Mouse (Mus musculus) liver, embryonic 13.5 days (tissue): Measurements from ENCODE around the gene Fam13c. TPM values are rescaled to one million over a fixed set of nuclear protein-coding genes. Genes with fewer than 3 reads are reported as not detected.

Source experiments
- ATAC-seq: fragments of 200-750 bp; cut with Nextera tagmentation; 2 replicates; pipeline ENCODE4 v1.8.0; 2017; ENCODE audit warnings: low read depth, mild to moderate bottlenecking, moderate number of reproducible peaks, moderate library complexity
- DNase-seq: peaks from one replicate; pipeline ENCODE4 v3.0.0; 2022
- H3K27ac ChIP-seq: fragments of 300-500 bp; sonication (generic); 2 replicates; pipeline ENCODE4 v1.5.1; 2015; ENCODE audit warnings: moderate library complexity, mild to moderate bottlenecking, inconsistent platforms
- H3K27me3 ChIP-seq: fragments of 300-500 bp; sonication (generic); 2 replicates; pipeline ENCODE4 v1.6.1; 2015; ENCODE audit warnings: mild to moderate bottlenecking, inconsistent platforms
- H3K36me3 ChIP-seq: fragments of 300-500 bp; sonication (generic); 2 replicates; pipeline ENCODE4 v1.6.1; 2015; ENCODE audit warnings: mild to moderate bottlenecking, inconsistent platforms
- H3K4me1 ChIP-seq: fragments of 300-500 bp; sonication (generic); replicated peaks from 2 replicates; pipeline ENCODE4 v1.6.1; 2015; ENCODE audit warnings: inconsistent platforms
- H3K4me2 ChIP-seq: fragments of 300-500 bp; sonication (generic); 2 replicates; pipeline ENCODE4 v1.6.1; 2015; ENCODE audit warnings: inconsistent platforms, mild to moderate bottlenecking, moderate library complexity
- H3K4me3 ChIP-seq: fragments of 300-500 bp; sonication (generic); replicated peaks from 2 replicates; pipeline ENCODE4 v1.5.1; 2015; ENCODE audit warnings: mild to moderate bottlenecking, inconsistent platforms
- H3K9ac ChIP-seq: fragments of 300-500 bp; sonication (generic); 2 replicates; pipeline ENCODE4 v1.6.1; 2015; ENCODE audit warnings: mild to moderate bottlenecking, inconsistent platforms
- H3K9me3 ChIP-seq: fragments of 300-500 bp; sonication (generic); replicated peaks from 2 replicates; pipeline ENCODE4 v1.6.1; 2016; ENCODE audit warnings: inconsistent platforms
- WGBS: fragments of 180-500 bp; shearing (Covaris S2); methylation state at CpG from one replicate; pipeline ENCODE4 v1.1.7; 2015; ENCODE audit not compliant: insufficient replicate concordance; 5-methylcytosine and 5-hydroxymethylcytosine counted together
- polyA plus RNA-seq: library from polyadenylated mRNA; unstranded; fragments of >200 nt; fragmentation: Nextera tagmentation; extraction: Ambion mirVana; gene quantifications from 2 replicates; pipeline ENCODE4 v1.2.1, GENCODE M21; 2015

Fam13c gene
- polyA plus RNA-seq, 1 experiment from 2014 or later: 0.40 TPM

DNA sequence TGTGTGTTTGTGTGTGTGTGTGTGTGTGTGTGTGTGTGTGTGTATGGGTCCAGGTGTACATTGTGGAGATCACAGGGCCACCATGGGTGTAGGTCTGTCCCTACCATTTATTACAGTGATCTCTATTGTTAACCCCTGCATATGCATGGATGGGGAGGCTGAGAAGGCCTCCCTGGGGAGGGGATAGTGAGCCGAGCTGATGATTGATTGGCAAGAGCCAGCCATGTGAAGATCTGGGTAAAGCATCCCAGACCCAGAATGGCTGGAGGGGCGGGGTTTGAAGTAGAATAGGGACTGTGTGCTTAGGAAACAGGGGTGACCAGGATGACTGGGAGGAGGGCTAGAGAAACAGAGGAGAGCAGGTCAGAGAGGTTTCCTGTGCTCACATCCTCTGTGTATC lies 58.0 kb downstream of the Fam13c start:
- DNase-seq (no peak), ATAC-seq (no peak)
- Histone ChIP-seq H3K36me3 (no peaks in the 10 kb centered on the region), H3K4me2 (no peak overlapping the region), H3K9me3 (no peaks in the 10 kb centered on the region), H3K4me1 (no peaks in the 10 kb centered on the region), H3K27ac (no peak overlapping the region), H3K4me3 (no peak overlapping the region), H3K27me3 (no peaks in the 10 kb centered on the region), H3K9ac (no peak overlapping the region)
- WGBS: 45% methylated on average over 2 of the region's 2 CpGs

DNA sequence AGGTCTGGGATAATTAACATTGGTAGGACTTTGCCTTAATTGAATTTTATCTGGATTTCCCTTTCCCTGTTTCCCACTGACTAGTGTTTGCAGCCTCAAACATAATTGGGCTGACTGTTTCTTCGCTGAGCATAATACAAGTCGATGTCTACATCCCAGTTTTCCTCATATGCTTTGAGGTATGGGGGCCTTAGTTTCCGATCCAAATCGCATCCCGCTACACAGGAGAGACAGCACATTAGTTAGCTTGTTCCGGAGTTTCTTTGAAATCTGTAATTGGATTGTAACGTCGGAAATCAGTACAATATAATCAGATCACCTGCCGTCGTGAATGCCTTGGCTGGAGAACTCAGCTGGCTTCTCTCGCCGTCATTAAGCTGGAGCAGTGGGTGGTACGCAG lies 59.0 kb downstream of the Fam13c start:
- H3K4me1 ChIP-seq: no peaks in the 10 kb centered on the region
- WGBS: 67% methylated on average over 13 of the region's 13 CpGs

DNA sequence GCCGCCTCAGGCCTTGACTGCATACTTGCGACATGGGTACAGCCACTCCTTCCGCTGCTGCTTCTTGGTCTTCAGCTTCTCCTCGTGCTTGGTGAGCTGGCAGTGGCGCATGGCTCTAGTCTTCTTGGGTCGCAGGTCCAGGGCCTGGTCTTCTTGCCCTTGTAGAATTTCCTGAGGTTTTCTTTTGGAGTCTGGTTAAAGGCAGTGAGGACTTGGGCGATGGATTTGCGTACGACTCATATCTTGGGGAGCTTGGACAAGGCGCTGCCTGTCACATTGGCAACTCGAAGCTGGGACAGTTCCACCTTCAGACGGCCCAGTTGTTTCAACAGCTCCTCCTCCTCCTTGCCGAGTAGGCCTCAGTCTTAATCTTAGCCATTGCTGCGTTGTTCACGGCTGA lies 64.6 kb downstream of the Fam13c start:
- no peak overlapping the region for H3K4me2 ChIP-seq
- ATAC-seq: no peak
- 74% methylated on average over 15 of the region's 15 CpGs for WGBS
- no peaks in the 10 kb centered on the region for H3K27me3 ChIP-seq
- no peak overlapping the region for H3K9ac ChIP-seq
- H3K9me3 ChIP-seq: 0 out of 2 replicates have a peak, but pooled peaks cover 3% of the 10 kb centered on the region
- H3K4me1 ChIP-seq: no peaks in the 10 kb centered on the region
- H3K36me3 ChIP-seq: no peaks in the 10 kb centered on the region
- no peak overlapping the region for H3K27ac ChIP-seq
- no peak overlapping the region for H3K4me3 ChIP-seq
- DNase-seq: no peak

More for the DNA sequence above, 59.0 kb downstream of the Fam13c start:
- Histone ChIP-seq H3K9me3 (0 out of 2 replicates have a peak, but pooled peaks cover 3% of the 10 kb centered on the region), H3K4me2 (no peak overlapping the region), H3K27me3 (no peaks in the 10 kb centered on the region), H3K27ac (no peak overlapping the region), H3K36me3 (no peaks in the 10 kb centered on the region), H3K4me3 (no peak overlapping the region), H3K9ac (no peak overlapping the region)
- no peak for ATAC-seq
- no peak for DNase-seq

DNA sequence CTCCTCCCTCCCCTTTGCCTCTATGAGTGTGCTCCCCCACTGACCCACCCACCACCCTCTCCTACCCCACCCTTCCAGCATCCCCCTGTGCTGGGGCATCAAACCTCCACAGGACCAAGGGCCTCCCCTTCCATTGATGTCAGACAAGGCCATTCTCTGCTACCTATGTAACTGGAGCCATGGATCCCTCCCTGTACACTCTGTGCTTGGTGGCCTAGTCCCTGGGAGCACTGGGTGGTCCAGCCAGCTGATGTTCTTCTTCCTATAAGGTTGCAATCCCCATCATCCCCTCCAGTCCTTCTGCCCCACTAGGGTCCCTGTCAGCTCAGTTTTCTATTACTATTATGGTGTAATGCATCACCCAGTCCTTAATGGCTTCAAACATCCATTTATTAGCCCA lies 65.1 kb downstream of the Fam13c start:
- Histone ChIP-seq H3K27ac (no peak overlapping the region), H3K9me3 (0 out of 2 replicates have a peak, but pooled peaks cover 3% of the 10 kb centered on the region), H3K36me3 (no peaks in the 10 kb centered on the region), H3K9ac (no peak overlapping the region), H3K4me2 (no peak overlapping the region), H3K4me1 (no peaks in the 10 kb centered on the region), H3K27me3 (no peaks in the 10 kb centered on the region), H3K4me3 (no peak overlapping the region)
- DNase-seq (no peak), ATAC-seq (no peak)

DNA sequence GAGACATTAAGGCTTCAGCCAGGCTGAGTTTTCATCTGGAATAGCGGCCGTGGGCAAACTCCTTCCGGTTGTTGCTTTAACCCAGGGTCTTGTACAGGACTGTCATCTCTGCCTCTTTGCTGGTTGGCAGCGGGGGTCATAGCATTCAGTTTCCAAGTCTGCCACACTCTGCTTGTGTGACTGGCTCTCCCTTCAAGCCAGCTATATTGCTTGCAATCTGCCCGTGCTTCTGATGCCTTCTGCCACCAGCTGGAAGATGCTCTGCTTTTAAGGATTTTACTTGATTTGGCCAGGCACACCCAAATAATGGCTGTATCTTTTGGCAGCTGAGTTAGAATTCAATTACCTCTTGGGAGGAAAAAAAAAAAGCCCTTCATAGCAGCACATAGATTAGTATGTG lies 65.6 kb downstream of the Fam13c start:
- Histone ChIP-seq H3K9ac (no peak overlapping the region), H3K4me2 (no peak overlapping the region), H3K36me3 (no peaks in the 10 kb centered on the region), H3K27me3 (no peaks in the 10 kb centered on the region), H3K4me3 (no peak overlapping the region), H3K4me1 (no peaks in the 10 kb centered on the region), H3K27ac (no peak overlapping the region), H3K9me3 (0 out of 2 replicates have a peak, but pooled peaks cover 3% of the 10 kb centered on the region)
- DNase-seq: no peak
- ATAC-seq: no peak
- 75% methylated on average over 5 of the region's 5 CpGs for WGBS

DNA sequence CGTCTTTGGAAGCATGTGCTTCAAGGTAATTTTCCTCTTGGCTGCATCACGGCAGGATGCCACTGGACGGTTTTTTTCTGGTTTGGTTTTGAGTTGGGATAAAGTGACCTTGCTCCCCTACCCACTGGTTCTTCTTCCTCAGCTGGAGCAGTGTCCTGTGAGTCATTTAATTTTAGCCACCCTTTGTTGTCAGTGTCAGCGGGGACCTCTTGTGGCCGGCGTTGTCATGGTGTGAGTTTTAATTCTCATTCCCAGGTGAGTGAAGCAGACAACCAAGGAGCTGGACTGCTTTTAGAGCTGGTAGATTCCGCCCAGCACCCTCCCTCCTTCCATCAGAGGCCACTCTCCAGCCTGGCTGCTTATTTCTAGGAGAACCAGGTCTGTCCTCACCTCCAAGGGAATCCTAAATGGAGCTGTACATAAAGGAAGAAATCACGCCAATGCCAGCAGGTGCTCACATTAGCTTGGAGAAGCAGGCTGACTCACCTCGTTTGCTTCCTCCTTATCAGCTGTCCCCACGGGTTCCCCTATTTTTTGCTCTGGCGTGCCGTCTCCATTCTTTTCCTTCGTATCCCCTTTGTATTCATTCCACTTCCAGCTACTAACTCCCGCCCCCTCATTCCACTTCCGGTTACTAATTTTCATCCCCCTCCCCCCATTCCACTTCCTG lies 66.4 kb downstream of the Fam13c start:
- Histone ChIP-seq H3K36me3 (no peaks in the 10 kb centered on the region), H3K4me3 (no peak overlapping the region), H3K9ac (no peak overlapping the region), H3K4me2 (no peak overlapping the region), H3K27ac (no peak overlapping the region), H3K9me3 (0 out of 2 replicates have a peak, but pooled peaks cover 3% of the 10 kb centered on the region), H3K27me3 (no peaks in the 10 kb centered on the region), H3K4me1 (no peaks in the 10 kb centered on the region)
- WGBS: 46% methylated on average over 15 of the region's 15 CpGs
- ATAC-seq: no peak
- no peak for DNase-seq

DNA sequence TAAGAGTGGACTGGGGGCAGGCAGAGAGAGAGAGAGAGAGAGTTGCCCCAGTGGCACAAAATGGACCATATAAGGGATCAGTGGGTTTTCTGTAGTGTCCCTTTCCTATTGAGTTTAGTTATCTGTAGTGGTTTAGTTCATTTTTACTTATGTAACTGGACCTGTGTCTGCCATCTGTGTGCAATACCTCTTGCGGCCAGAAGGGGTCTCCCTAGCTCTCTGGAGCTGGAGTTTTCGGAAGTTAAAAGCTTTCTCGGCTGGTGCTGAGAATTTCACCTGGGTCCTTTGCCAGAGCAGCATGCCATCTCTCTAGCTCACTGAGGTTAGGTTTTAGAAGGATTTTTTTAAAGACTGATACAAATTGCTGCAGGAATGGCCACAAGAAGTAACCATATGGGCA lies 67.6 kb downstream of the Fam13c start:
- Histone ChIP-seq H3K4me2 (no peak overlapping the region), H3K36me3 (no peaks in the 10 kb centered on the region), H3K4me1 (no peaks in the 10 kb centered on the region), H3K9me3 (0 out of 2 replicates have a peak, but pooled peaks cover 3% of the 10 kb centered on the region), H3K27ac (no peak overlapping the region), H3K27me3 (no peaks in the 10 kb centered on the region), H3K9ac (no peak overlapping the region), H3K4me3 (no peak overlapping the region)
- ATAC-seq (no peak), DNase-seq (no peak)
- 62% methylated on average over 3 of the region's 3 CpGs for WGBS

DNA sequence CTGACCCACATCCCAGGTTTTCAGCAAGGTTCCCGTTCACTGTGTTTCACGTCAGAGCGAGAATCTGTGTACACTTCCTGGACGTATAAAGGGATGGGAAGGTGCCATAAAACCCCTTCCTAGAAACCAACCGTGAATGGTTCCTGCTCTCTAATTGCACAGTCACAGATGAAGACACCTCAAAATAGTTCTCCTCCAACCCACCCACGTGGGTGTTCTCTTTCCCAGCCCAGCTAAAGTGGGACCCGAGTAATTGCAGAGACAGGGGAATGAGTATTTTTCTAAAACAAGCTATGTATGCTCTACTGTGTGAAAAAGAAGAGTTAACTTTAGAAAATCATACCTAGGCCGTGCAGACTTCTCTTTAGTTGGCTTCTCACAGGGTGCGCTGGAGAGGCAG lies 74.6 kb downstream of the Fam13c start:
- H3K4me3 ChIP-seq: no peak overlapping the region
- peaks cover 10% of the 10 kb centered on the region for H3K27me3 ChIP-seq
- no peak overlapping the region for H3K27ac ChIP-seq
- no peak for ATAC-seq
- WGBS: 69% methylated on average over 9 of the region's 9 CpGs
- H3K4me2 ChIP-seq: no peak overlapping the region
- no peaks in the 10 kb centered on the region for H3K9me3 ChIP-seq
- no peaks in the 10 kb centered on the region for H3K4me1 ChIP-seq
- no peak overlapping the region for H3K9ac ChIP-seq
- DNase-seq: no peak
- no peaks in the 10 kb centered on the region for H3K36me3 ChIP-seq

DNA sequence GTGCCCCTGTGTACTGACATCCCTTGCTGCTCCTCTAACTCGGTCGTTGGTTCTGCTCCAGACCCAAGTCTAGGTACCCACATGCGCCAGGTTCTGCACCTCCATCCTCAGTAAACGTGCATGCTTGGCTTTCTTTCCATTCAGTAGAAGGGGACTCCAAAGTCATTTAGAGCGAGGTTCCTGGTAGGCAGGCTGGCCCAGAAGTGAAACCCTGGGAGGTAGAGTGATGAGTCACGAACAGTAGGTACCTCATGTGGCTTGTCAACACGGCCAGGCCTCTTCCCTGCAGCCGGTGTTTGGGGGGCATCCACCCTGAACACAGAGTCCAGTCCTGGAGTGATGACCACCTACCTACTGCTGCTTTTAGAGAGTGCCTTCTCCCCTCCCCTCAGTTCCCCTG lies 76.4 kb downstream of the Fam13c start:
- no peaks in the 10 kb centered on the region for H3K4me1 ChIP-seq
- H3K27me3 ChIP-seq: peaks cover 24% of the 10 kb centered on the region
- no peak overlapping the region for H3K4me2 ChIP-seq
- H3K9me3 ChIP-seq: no peaks in the 10 kb centered on the region
- no peak overlapping the region for H3K9ac ChIP-seq
- DNase-seq (no peak), ATAC-seq (no peak)
- no peak overlapping the region for H3K27ac ChIP-seq
- no peak overlapping the region for H3K4me3 ChIP-seq
- WGBS: 58% methylated on average over 8 of the region's 8 CpGs
- H3K36me3 ChIP-seq: no peaks in the 10 kb centered on the region

DNA sequence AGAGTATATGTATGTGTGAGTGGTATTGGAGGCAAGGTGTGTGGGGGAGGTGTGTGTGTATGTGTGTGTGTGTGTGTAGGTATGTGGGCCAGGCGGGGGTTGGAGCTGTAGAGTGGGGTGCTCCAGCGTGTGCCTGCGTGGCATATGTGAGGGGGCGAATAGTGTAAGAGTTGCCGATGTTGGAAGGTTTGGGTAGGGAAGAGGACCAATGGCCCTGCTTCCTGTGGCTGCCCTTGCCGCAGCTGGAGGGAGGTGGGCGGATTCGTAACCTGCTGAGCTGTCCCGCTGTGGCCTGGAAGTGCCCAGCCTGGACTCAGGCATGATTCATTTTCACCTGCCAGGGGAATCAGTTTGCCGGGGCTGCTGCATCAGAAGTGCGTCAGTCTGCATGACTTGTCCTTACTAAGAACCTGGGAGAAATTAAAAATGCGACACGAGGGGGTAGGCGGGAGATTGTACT lies 79.4 kb downstream of the Fam13c start:
- 10% methylated on average over 14 of the region's 14 CpGs for WGBS
- DNase-seq: no peak
- H3K9me3 ChIP-seq: no peaks in the 10 kb centered on the region; the same call in 1 of the 2 replicates
- no peaks in the 10 kb centered on the region for H3K4me1 ChIP-seq
- H3K9ac ChIP-seq: no peak overlapping the region
- no peak for ATAC-seq
- H3K27me3 ChIP-seq: peaks cover 24% of the 10 kb centered on the region
- no peak overlapping the region for H3K4me3 ChIP-seq
- no peak overlapping the region for H3K27ac ChIP-seq
- peak overlapping the region; percentile 47; the same call in 1 of the 2 replicates for H3K4me2 ChIP-seq
- H3K36me3 ChIP-seq: no peaks in the 10 kb centered on the region

DNA sequence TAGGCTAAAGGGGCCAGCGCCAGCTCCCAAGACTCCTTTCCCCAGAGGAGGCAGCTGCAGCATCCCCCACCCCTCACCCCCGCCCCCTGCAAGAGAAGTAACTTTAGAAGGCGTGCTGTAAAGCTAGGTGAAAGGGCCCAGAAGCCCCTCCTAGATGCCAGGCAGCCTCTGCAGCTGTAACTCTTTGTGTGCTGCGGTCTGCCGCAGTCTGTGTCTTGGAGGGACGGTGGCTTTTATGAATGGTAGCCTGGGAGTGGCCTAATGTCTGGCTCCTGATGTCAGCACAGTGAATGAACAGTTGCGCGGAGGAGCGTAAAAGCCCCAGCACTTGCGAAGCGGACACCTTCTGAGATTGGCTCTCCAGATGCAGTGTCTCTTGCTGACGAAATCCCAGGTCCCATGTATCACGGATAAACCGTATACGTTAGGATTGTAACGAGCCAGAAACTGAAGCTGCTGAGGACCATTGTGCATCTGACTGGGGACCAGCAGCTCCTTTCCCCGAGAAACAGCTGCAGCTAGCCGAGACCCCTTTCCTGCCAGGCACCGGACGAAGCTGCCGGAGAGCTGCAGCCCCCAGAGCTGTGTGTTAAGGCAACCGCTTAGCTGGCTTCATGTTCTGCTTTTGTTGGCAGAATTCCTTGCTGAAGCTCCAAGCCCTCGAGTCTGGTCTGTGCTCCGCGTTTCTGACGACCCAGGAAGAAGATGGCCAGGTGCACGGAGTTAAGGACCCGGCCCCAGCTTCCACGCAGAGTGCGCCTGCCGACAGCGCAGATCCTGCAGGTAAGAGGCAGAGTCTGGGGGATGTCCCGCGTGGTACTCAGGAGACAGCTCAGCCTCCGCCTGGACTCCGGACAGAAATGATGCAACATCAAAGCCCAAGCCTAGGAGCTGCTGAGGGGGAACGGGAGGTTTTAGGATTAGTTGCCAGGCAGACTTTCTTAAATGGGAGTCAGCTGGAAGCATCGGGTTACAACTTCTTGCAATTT lies 80.2 kb downstream of the Fam13c start:
- Histone ChIP-seq H3K4me3 (peak overlapping the region; percentile 11; the same call in 1 of the 2 replicates), H3K4me2 (peak overlapping the region; percentile 47), H3K9ac (no peak overlapping the region), H3K4me1 (no peaks in the 10 kb centered on the region), H3K36me3 (no peaks in the 10 kb centered on the region), H3K9me3 (peaks cover under 1% of the 10 kb centered on the region; the same call in 1 of the 2 replicates), H3K27me3 (peaks cover 24% of the 10 kb centered on the region), H3K27ac (no peak overlapping the region)
- WGBS: 2% methylated on average over 38 of the region's 38 CpGs
- DNase-seq: no peak
- ATAC-seq: no peak
